Mouse (Mus musculus) midbrain, embryonic 16.5 days (tissue): ENCODE measurements around the gene Polr2e. TPM values are rescaled to one million over a fixed set of nuclear protein-coding genes. Genes with fewer than 3 reads are reported as not detected.

ENCODE experiments used
- ATAC-seq: fragments of 200-750 bp; cut with Nextera tagmentation; 2 replicates; pipeline ENCODE4 v1.8.0; 2017; ENCODE audit warnings: moderate TSS enrichment
- H3K27ac ChIP-seq: fragments of 300-500 bp; sonication (generic); 2 replicates; pipeline ENCODE4 v1.5.1; 2014; ENCODE audit warnings: mild to moderate bottlenecking, low read length, mixed read lengths
- H3K27me3 ChIP-seq: fragments of 300-500 bp; sonication (generic); 2 replicates; pipeline ENCODE4 v1.6.1; 2014; ENCODE audit warnings: low read depth, low read length, mixed read lengths; ENCODE audit not compliant: control insufficient read depth, insufficient read depth
- H3K36me3 ChIP-seq: fragments of 300-500 bp; sonication (generic); 2 replicates; pipeline ENCODE4 v1.6.1; 2014; ENCODE audit warnings: mild to moderate bottlenecking, low read length, moderate library complexity, mixed read lengths; ENCODE audit not compliant: control insufficient read depth, insufficient read depth
- H3K4me1 ChIP-seq: fragments of 300-500 bp; sonication (generic); 2 replicates; pipeline ENCODE4 v1.6.1; 2014; ENCODE audit warnings: mild to moderate bottlenecking, low read length, mixed read lengths; ENCODE audit not compliant: control insufficient read depth, insufficient read depth
- H3K4me2 ChIP-seq: fragments of 300-500 bp; sonication (generic); 2 replicates; pipeline ENCODE4 v1.6.1; 2014; ENCODE audit warnings: mild to moderate bottlenecking, low read length, mixed read lengths
- H3K4me3 ChIP-seq: fragments of 300-500 bp; sonication (generic); 2 replicates; pipeline ENCODE4 v1.5.1; 2014; ENCODE audit warnings: low read depth, mild to moderate bottlenecking, low read length, moderate library complexity, mixed read lengths
- H3K9ac ChIP-seq: fragments of 300-500 bp; sonication (generic); 2 replicates; pipeline ENCODE4 v1.6.1; 2014; ENCODE audit warnings: low read depth, low read length, mixed read lengths
- H3K9me3 ChIP-seq: fragments of 300-500 bp; sonication (generic); replicated peaks from 2 replicates; pipeline ENCODE4 v1.6.1; 2014; ENCODE audit warnings: mild to moderate bottlenecking, low read length, mixed read lengths; ENCODE audit not compliant: control insufficient read depth, poor library complexity, severe bottlenecking
- WGBS: fragments of 180-500 bp; shearing (Covaris S2); extraction: QIAGEN DNeasy Blood & Tissue Kit; methylation state at CpG from one replicate; pipeline ENCODE4 v1.1.7; 2014; 5-methylcytosine and 5-hydroxymethylcytosine counted together
- polyA plus RNA-seq: library from polyadenylated mRNA; unstranded; fragments of >200 nt; fragmentation: Nextera tagmentation; extraction: Ambion mirVana; gene quantifications from 2 replicates; pipeline ENCODE4 v1.2.1, GENCODE M21; 2015

The Polr2e gene
- polyA plus RNA-seq: 124 and 131 TPM in 2 replicates

DNA sequence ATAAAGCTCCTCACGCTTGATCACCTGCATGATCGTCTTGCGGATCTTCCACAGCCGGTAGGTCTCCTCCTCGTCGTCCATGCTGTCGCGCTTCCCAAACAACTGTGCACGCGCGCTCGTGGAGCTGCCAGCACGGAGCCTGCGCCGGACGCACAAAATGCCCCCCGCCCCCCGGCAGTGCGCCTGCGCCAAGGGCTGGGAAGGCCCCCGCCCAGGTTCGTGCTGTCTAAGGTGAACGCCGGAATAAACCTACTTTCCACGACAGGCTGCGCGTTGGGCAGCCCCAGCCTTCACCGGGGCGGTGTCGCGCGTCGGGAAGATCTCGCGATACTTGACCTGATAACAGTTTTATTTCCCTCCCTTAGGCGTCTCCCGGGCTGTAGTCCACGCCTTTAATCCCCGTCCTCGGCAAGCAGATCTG, at the start of gene Polr2e:
Gene Polr2e (minus strand): TSS at position 237 of the 421 bp plus-strand sequence.
- Histone ChIP-seq H3K9ac (peak within 1 kb of the TSS; percentile 80), H3K27me3 (no peaks in the 10 kb centered on the region), H3K4me1 (peaks cover 16% of the 10 kb centered on the region)

DNA sequence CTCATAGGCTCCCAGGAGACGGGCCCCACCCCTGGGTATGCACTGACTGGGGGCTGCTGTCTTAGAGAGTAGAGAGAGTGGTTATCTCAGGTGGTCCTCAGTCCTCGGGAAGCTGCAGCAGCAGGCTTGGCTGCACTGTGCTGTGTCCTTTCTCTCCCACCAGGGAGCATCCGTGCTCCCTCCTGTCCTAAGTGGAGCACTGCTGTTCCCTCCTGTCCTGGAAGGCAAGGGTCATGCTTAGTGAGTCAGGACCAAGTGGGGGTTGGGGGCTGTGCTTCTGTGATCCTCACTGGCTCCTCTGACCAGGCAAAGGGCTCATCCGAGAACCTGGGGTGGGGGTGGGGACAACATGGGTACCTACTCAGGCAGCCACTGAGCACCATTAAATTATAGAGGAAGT, 49.6 kb upstream of the Polr2e start:
- Histone ChIP-seq H3K4me1 (no peaks in the 10 kb centered on the region), H3K27me3 (no peaks in the 10 kb centered on the region), H3K36me3 (no peaks in the 10 kb centered on the region), H3K9me3 (no peaks in the 10 kb centered on the region), H3K27ac (no peak overlapping the region), H3K9ac (no peak overlapping the region), H3K4me3 (no peak overlapping the region), H3K4me2 (no peak overlapping the region)
- 54% methylated on average over 4 of the region's 4 CpGs for WGBS
- no peak for ATAC-seq

More for the DNA sequence above, at the start of gene Polr2e:
- Histone ChIP-seq H3K36me3 (peaks cover 23% of the 10 kb centered on the region), H3K27ac (peak within 1 kb of the TSS; percentile 60), H3K4me2 (peak within 1 kb of the TSS; percentile 71), H3K9me3 (no peaks in the 10 kb centered on the region), H3K4me3 (peak within 1 kb of the TSS; percentile 65)
- WGBS: under 1% methylated on average over 40 of the region's 40 CpGs
- ATAC-seq: peak; percentile 97

DNA sequence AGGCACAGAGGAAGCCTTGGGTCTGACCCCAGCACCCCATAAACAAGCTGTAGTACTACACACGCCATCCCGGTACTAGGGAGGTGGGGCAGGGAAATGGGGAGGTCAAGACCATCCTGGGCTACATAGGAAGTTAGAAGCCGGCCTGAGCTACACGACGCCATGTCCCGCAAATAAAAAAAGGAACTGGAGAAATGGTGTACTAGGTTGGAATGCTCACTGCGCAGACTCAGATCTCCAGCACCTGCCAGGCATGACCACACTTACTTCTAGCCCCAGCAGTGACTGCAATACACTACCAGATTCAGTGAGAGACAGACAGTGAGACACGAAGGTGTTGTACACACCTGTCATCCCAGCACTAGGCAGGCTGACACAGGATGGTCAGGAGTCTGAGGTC, 47.9 kb upstream of the Polr2e start:
- no peaks in the 10 kb centered on the region for H3K9me3 ChIP-seq
- no peak overlapping the region for H3K4me3 ChIP-seq
- H3K27ac ChIP-seq: no peak overlapping the region
- H3K4me2 ChIP-seq: no peak overlapping the region
- no peaks in the 10 kb centered on the region for H3K4me1 ChIP-seq
- no peak overlapping the region for H3K9ac ChIP-seq
- H3K27me3 ChIP-seq: no peaks in the 10 kb centered on the region
- ATAC-seq: no peak
- WGBS: 92% methylated on average over 8 of the region's 8 CpGs
- H3K36me3 ChIP-seq: peaks cover 5% of the 10 kb centered on the region; the same call in 1 of the 2 replicates

DNA sequence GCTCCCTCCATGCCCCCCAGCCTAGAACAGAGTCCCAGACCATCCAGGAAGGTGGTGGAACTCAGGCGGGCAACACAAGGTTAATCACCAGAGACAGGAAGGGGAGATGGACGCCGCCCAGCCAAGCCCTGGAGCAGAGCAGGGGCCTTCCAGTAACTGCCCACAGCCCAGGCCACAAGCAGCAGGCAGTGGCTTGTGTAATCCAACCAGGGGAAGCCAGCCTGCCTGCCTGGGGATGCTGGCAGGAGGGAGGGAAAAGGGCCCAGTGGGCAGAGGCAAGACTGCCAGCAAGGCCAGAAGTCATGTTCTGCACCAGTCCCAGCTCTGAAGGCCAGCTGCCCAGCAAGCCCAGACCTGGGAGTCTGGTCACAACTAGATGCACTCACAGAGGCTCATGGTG, 47.3 kb upstream of the Polr2e start:
- H3K4me2 ChIP-seq: no peak overlapping the region
- H3K27me3 ChIP-seq: no peaks in the 10 kb centered on the region
- H3K9me3 ChIP-seq: no peaks in the 10 kb centered on the region
- ATAC-seq: no peak
- no peaks in the 10 kb centered on the region for H3K4me1 ChIP-seq
- no peak overlapping the region for H3K27ac ChIP-seq
- H3K36me3 ChIP-seq: peaks cover 9% of the 10 kb centered on the region; the same call in 1 of the 2 replicates
- H3K4me3 ChIP-seq: no peak overlapping the region
- H3K9ac ChIP-seq: no peak overlapping the region
- WGBS: 90% methylated on average over 3 of the region's 3 CpGs

DNA sequence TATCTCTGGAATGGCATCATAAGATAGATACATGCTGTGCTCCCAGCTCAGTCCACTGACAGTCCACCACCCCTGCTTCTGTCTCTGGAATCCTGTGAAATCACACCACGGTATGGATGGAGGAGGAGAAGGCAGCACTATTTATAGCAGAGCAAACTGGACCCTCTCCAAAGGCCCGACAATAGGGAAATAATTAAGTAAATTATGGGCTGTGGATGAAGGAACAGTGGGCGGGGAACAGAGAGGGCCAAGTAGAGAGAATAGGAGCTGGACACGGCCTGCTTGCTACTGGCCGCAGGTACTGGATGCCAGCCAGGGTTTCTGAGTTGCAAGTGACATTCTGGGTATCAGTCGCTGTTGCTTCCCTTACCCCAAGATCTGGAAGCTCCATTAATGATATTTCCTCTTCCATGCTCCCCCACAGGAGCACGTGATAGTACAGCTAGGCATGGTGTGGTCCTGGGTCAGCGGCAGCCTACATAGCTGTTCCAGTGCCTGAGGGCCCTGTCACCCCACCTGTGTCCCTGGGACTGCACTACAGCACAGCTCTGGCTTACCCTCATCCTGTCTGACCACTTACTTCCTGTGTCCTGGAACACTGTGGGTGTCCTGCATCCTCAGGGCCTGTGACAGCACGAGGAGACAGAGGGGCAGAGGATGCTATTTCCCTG, 45.4 kb upstream of the Polr2e start:
- 83% methylated on average over 9 of the region's 9 CpGs for WGBS
- no peaks in the 10 kb centered on the region for H3K27me3 ChIP-seq
- H3K4me3 ChIP-seq: no peak overlapping the region
- no peak overlapping the region for H3K9ac ChIP-seq
- no peak for ATAC-seq
- H3K4me1 ChIP-seq: no peaks in the 10 kb centered on the region
- H3K4me2 ChIP-seq: no peak overlapping the region
- no peaks in the 10 kb centered on the region for H3K9me3 ChIP-seq
- peaks cover 21% of the 10 kb centered on the region; the same call in 1 of the 2 replicates for H3K36me3 ChIP-seq
- no peak overlapping the region for H3K27ac ChIP-seq

DNA sequence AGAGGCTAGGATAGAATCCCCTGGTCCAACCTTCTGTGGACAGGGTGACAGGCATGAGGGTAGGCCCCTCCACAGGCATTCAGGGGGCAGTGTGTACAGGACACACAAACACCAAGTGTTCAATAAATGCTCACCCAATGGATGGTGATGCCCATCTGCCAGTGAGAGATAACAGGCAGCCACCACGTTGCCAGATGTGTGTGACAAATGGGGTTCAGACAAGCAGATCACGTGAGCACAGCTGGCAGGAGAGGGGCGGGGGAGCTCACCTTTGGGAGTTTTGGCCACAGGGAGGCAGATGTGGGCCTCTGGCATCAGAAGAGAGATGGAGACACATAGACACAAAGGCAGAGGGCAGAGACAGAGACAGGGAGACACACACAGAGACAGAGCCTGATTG, 41.5 kb upstream of the Polr2e start:
- Histone ChIP-seq H3K27me3 (no peaks in the 10 kb centered on the region), H3K36me3 (peaks cover 21% of the 10 kb centered on the region; the same call in 1 of the 2 replicates), H3K27ac (no peak overlapping the region), H3K9me3 (no peaks in the 10 kb centered on the region), H3K4me3 (no peak overlapping the region), H3K4me1 (no peaks in the 10 kb centered on the region), H3K4me2 (no peak overlapping the region), H3K9ac (no peak overlapping the region)
- 80% methylated on average over 3 of the region's 3 CpGs for WGBS
- no peak for ATAC-seq

DNA sequence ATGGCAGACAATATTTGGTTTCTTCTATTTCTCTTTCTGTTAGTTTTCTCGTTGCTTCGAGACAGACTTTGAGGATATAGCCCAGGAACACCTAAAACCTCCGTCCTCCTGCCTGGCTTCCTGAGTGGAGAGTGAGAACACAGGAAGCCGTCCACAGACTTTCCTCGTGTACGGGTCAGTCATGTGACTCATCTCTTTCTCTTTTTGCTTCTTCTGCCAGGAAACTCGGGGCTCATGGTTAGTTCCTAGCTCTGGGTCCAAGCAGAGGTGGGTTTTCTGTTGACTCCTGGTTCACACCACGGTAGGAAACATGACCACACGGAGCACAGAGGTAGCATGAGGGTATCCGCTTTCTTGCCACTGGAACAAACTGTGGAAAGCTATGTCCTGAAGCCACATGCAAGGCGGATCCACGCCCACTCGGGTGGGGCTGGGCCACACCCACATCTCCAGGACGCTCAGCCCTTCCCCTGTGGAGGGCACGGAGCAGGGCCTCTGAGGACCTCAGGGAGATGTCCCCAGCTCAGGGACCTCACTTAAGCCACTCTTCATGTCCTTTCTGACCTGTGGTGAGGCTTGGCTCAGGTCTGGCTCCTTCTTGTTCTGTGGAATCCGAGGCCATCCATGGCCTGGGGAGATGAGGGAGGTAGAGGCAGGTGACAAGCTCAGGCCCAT, 40.9 kb upstream of the Polr2e start:
- Histone ChIP-seq H3K27me3 (no peaks in the 10 kb centered on the region), H3K27ac (no peak overlapping the region), H3K9ac (no peak overlapping the region), H3K9me3 (no peaks in the 10 kb centered on the region), H3K4me2 (no peak overlapping the region), H3K36me3 (peaks cover 21% of the 10 kb centered on the region; the same call in 1 of the 2 replicates), H3K4me1 (no peaks in the 10 kb centered on the region), H3K4me3 (no peak overlapping the region)
- no peak for ATAC-seq
- WGBS: 88% methylated on average over 16 of the region's 16 CpGs

DNA sequence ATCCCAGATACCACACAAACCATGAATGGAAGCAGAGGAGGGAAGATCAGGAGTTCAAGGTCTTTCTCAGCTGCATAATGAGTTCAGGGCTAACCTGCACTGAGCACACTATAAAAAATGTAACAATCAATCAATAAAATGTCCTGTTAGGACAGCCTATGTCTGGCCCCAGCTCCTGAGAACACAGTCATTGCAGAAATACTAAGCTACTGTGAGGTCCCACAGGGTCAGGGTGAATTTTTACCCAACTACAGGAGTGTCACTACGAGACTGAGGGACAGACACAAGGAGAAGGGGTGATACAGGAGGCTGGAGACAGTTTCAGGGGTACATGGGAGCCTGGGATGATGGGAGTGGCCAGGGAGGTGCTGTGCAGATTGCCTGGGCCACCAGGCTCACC, 38.8 kb upstream of the Polr2e start:
- no peaks in the 10 kb centered on the region for H3K9me3 ChIP-seq
- H3K36me3 ChIP-seq: peaks cover 18% of the 10 kb centered on the region; the same call in 1 of the 2 replicates
- WGBS: 100% methylated on average over 1 of the region's 1 CpGs

DNA sequence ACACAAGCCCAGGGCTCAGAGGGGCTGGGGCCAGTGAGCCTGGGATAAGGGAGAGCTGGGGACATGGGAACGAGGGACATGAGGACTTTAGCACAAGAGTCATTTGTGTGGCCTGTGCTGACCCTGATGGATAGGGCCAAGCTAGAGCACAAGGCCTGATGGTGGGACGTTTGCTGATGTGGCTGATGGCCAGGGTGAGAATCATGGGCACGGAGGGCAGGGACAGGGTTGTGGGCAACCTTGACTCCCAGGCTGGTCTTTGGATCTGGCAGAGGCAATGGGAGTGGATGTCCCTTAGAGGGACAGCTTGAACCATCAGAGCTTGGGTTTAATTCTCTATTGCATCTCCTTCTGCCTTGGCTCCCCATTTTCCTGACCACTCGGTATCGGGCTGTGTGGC, 37.7 kb upstream of the Polr2e start:
- WGBS: 92% methylated on average over 5 of the region's 5 CpGs

More for the DNA sequence above, 38.8 kb upstream of the Polr2e start:
- H3K4me2 ChIP-seq: no peak overlapping the region
- no peaks in the 10 kb centered on the region for H3K27me3 ChIP-seq
- no peak for ATAC-seq
- H3K4me3 ChIP-seq: no peak overlapping the region
- no peaks in the 10 kb centered on the region for H3K4me1 ChIP-seq
- H3K9ac ChIP-seq: no peak overlapping the region
- H3K27ac ChIP-seq: no peak overlapping the region

More for the DNA sequence above, 37.7 kb upstream of the Polr2e start:
- Histone ChIP-seq H3K9me3 (no peaks in the 10 kb centered on the region), H3K4me2 (no peak overlapping the region), H3K27me3 (no peaks in the 10 kb centered on the region), H3K4me3 (no peak overlapping the region), H3K9ac (no peak overlapping the region), H3K36me3 (peaks cover 15% of the 10 kb centered on the region; the same call in 1 of the 2 replicates), H3K27ac (no peak overlapping the region), H3K4me1 (no peaks in the 10 kb centered on the region)
- no peak for ATAC-seq
